Mouse (Mus musculus): Measurements from ENCODE around the gene Rrp9.

DNA sequence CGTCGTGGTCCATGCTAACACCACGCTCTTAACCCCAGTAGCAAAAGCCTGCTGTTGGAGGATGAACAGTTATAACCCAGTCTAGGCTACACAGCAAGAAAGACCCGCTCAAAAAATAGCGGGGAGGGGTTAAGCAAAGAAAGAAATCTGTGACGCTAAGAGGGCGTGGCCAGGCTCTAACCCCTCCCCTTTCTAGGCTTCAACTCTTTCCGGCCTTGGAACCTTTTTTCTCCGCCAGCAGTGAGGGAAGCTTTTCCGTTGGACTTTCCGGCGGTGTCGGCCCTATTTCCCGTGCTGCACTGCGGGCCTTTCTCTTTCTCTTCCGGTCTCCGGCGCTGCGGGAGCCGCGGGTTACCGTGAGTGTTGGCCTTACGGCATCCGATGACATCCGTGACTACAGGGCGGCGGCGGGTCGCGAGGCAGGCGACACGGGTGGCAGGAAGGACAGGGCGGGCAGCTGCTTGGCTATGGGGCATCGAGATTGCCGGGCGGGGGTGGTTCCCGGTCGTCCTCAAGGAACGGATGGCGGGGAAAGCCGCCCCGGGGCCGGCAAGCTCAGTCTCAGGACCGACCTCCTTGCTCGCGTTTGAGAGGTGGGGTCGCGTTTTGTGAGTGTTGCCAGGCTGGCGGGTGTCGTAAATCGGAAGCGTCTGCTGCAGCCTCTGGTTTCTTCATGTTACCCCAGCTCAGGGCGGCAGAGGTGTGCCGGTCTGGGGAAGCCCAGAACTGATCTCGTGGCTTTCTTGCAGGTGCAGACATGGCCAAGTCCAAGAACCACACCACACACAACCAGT, 46.3 kb upstream of the Rrp9 start, which contains the start of gene Rpl29:
- TF ChIP-seq POLR2A (IDR thresholded peaks at IDR 0.05; ENCODE audit: low read depth, low read length) (peak; percentile 72; the same call in 1 of the 2 replicates), CTCF (IDR thresholded peaks at IDR 0.05; ENCODE audit: extremely low read depth, insufficient read length, insufficient replicate concordance, low read depth, low read length) (no peak)

All from small intestine, adult 2 months (tissue).